Mouse (Mus musculus) thymus, postnatal 0 days (tissue): Measurements from ENCODE around the gene 6330409D20Rik. TPM values are rescaled to one million over a fixed set of nuclear protein-coding genes. Genes with fewer than 3 reads are reported as not detected.

Experiments
- DNase-seq: peaks from one replicate; pipeline ENCODE4 v3.0.0-alpha.2; 2015; ENCODE audit warnings: low spot score
- polyA plus RNA-seq: library from polyadenylated mRNA; unstranded; fragments of >200 nt; fragmentation: Nextera tagmentation; extraction: Ambion mirVana; gene quantifications from 2 replicates; pipeline ENCODE4 v1.2.1, GENCODE M21; 2015

The 6330409D20Rik gene
- polyA plus RNA-seq, 1 experiment from 2014 or later, result 0.26 TPM

GRCm38 (mm10) chr2:32757056-32757845, 16.4 kb upstream of the 6330409D20Rik start, which contains the start of gene Tor2a:
Tor2a (plus strand) TSS chr2:32757234.
- peak; percentile 98 for DNase-seq

DNA sequence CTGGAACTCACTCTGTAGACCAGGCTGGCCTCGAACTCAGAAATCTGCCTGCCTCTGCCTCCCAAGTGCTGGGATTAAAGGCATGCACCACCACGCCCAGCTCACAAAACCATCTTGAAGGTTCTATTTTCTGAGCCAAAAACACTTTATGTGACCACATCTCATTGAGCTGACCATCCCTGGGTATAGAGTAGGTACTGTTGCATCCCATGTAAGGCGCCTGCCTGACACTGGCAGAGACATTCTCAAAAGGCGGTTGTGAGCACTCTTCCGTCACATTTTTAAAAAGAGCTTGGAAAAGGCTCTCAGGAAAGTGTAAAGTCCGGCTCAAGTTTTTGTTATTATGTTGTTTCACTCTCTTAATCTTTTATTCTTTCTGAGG, 15.8 kb upstream of the 6330409D20Rik start:
- DNase-seq, result no peak

DNA sequence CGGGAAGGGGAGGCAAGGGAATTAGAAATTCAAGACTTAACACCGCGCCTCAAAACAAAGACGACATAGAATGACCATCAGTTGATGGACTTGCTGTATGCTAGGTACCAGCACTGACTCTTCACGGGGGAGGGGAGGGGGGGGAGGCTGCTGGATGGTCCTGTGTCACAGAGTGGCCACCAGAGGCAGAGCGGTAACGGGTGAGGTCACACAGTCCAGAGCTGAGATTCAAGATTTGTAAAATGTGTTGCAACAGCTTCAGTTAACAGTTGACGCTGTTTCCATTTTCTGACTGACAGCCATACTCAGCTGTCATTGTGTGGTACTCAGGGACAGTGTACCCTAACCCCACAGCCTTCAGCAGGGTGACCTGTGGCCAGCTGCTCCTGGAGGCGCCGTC, 11.4 kb upstream of the 6330409D20Rik start:
- no peak for DNase-seq

- DNase-seq, result no peak
Observed at GRCm38 (mm10) chr2:32751665-32752033, 10.8 kb upstream of the 6330409D20Rik start.

GRCm38 (mm10) chr2:32750887-32751664, 10.3 kb upstream of the 6330409D20Rik start:
- DNase-seq, result no peak

- DNase-seq, result no peak
Observed at GRCm38 (mm10) chr2:32750199-32750598, 9.4 kb upstream of the 6330409D20Rik start.

DNA sequence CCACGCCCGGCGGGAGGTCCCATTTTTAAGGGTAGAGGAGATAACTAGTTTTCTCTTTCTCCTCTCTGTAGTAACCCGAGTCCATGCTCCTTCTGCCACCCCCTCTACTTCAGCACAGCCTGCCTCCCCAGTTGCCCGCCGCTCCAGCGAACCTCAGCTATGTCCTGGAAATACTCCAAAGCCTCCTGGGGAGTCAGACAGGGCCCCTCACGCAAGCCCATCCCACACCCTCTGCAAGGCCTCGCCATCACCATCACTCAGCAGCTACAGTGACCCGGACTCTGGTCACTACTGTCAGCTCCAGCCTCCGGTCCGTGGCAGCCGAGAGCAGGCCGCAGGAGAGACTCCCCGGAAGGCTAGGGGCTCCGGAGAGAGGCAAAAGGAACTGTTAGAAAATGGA, 8.3 kb upstream of the 6330409D20Rik start:
- no peak for DNase-seq

DNA sequence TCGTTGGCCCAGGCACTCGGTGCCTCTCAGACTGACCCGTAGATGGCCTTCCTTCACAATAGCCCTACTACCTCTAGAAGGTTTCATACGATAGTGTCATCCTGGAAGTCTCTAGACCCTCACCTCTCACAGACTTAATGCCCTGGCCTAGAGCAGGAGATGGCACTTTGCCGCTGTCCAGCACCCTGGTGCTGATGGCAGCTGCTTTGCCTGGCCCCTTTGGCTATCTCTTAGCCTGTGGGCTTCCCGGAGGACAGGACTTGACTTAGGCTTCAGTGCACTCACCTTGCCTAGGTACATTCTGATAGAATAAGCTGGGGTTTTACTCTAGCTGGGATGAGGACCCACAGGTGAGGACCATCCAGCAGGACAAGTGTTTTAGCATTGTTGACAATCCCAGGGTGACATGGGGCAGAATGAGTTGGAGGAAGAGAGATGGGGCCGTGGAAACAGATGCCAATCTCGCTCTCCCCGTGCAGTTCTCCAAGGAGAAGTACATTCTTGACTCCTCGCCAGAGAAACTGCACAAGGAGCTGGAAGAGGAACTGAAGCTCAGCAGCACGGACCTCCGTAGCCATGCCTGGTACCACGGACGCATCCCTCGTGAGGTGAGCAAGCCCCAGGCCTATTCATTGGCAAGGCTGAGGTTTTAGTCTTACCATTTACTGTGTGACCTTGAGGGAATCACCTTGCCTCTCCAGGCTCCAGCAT, 3.6 kb upstream of the 6330409D20Rik start:
- DNase-seq, result no peak

DNA sequence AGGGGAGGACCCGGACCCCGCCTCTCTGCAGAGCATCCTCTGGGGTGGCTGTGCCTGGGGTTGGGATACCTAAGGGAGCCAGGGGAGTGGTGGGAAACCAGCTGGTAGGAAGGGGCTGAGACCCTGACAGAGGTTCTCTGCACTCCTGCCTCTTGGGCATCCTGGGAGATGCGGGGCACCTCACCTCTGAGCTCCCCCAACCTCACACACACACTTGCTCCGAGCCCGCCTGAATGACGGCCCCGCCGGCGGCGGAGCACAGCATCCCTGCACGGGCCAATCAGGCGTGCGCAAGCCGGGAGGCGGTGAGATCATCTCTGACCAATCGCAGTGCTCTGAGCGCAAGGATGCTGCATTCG, 1.3 kb upstream of the 6330409D20Rik start:
- no peak for DNase-seq

DNA sequence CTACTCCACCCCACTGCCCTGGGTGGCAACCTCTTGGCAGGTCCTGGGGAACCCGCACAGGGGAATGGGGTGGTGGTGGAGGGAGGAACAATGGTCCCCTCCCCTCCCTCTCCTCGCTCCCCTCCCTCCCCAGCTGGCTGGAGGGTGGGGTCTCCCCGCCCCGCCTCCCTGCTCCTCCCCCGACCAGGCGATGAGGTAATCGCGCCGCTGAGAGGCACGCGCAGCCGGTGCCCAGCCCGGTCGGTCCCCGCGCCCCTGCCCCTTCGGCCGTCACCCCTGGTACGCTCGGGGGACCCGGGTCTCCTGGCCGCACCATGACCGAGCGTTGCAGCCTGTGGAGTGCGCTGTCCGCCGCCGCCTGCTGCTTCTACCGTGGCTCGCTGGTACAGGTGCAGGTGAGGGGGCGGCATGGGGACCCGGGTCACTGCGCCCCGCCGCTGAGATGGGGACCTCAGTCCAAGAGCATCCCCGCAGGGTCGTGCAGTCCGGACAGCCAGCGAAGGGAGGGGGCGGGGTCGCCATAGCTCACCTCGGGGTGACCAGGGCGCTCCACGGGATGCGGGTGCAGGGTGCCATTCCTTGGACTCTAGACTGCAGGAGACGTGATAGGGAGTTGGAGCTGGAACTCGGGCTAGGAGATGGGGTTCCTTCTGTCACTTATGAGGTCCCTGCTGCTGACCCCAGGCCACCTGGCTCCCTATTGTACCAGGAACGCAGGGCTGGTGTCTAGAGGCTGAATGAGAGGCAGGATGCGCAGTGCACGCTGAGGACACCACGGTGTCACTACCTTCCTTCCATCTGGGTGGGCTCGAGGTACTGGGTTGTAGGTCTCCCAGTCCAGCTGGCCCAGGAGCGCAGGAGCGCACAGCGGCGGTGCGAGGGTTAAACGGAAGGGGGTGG, 707 bp upstream of the 6330409D20Rik start:
- DNase-seq, result no peak

DNA sequence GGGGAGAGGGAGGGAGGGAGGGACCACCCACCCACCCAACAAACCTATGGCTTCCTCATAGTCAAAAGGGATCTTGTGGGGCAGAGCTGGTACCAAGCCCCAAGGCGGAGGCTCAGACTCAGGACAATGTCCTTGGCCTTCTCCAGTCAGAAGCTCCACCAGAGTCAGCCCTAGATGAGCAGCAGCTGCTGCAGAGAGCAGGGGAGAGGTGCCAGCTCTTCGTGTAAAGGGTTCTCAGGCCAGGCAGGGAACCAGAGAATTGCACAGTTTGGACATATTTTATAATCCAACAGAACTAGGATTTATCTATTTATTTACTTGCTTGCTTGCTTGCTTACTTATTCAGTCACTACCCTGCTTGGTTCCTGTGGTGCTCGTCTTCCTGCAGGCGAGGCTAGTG, 1.5 kb downstream of the 6330409D20Rik start:
- no peak for DNase-seq

DNA sequence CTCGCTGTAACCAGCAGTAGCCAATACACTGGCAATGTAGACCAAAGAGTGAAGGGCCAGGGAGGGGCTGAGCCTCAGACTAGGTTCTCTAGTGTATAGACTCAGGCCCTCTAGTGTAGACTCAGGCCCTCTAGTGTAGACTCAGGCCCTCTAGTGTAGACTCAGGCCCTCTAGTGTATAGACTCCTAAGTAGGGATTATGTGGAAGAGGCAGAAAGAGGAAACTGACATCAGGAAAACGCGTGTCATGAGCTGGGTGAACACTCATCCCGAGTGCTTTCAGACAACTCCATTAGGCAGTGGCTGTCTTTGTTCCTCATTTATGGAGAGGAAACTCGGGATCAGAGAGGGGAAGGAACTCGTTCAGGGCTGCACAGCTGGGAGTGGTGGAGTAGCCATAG, 3.8 kb downstream of the 6330409D20Rik start:
- no peak for DNase-seq

DNA sequence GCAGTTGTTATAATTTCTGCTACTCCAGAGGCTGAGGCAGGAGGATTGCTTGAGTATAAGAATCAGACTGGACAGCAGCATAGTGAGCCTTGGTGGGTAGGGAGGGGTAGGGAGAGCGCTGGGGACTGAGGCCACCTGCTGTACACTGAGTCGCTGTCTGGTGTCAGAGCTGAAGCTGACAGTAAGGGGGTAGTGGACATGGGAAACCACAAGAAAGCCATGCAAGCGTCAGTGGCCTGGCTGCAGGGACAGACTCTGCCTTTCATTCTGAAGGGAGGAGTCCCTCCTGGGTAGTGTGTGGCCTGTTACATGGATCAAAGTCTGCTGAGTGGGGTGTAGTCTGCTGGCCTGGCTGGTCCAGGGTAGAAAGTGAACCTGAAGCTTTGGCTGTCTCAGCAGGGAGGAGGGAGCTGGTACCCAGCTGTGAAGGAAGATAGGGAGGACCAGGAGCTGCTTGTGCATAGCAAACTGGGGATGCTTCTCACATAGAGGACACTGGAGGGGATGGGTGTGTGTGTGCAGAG, 4.4 kb downstream of the 6330409D20Rik start:
- DNase-seq, result no peak

DNA sequence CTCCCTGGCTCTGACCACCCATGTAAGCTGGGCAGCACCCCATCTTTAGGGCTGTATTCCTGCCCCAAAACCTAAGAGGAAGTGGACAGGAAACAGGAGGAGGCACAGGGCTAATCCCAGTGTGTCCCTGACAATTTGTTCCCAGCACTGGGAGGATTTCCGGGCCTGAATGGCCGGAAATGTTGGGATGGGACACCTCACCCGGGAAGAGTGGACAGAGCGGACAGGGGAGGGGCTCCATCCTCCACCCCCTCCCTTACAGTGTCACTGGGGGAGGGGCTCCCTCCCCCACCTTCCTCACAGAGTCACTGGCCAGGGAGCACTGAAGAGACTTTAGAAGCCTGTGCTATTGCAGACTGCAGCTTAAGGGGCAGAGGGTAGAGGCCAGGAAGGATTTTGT, 5.9 kb downstream of the 6330409D20Rik start:
- DNase-seq, result no peak

GRCm38 (mm10) chr2:32734480-32734879, 6.3 kb downstream of the 6330409D20Rik start:
- DNase-seq, result no peak

GRCm38 (mm10) chr2:32732695-32733094, 8.1 kb downstream of the 6330409D20Rik start:
- no peak for DNase-seq

GRCm38 (mm10) chr2:32731911-32732310, 8.9 kb downstream of the 6330409D20Rik start:
- DNase-seq, result no peak

DNA sequence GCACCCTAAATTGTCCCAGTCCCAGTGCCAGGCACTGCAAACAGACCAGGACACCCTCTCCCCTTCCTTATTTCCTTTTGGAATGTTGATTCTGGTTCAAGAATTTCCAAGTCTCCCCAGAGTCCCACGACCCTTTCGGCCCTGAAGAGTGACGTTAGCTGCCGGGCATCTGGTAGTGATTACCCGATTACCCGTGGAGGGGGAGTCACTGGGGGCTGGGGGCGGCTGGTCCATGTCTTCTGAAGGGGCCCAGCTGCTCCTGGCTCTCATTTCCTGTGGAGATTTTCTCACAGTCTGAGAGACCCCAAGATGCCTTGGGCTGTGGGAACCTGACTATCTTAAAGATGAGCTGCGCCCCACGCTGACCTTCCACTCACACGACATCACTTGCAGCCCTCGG, 10.0 kb downstream of the 6330409D20Rik start:
- DNase-seq, result no peak

GRCm38 (mm10) chr2:32729547-32729946, 11.3 kb downstream of the 6330409D20Rik start:
- DNase-seq, result no peak

- no peak for DNase-seq
Observed at GRCm38 (mm10) chr2:32728463-32728862, 12.4 kb downstream of the 6330409D20Rik start.

- peak; percentile 89 for DNase-seq
Observed at GRCm38 (mm10) chr2:32727435-32727834, 13.4 kb downstream of the 6330409D20Rik start.
